In genomic region chr16:8424161-8424970, GRCm38 (mm10) we compare ENCODE assay signal across 8 mouse cellular contexts. TPM values are rescaled to one million over a fixed set of nuclear protein-coding genes. Genes with fewer than 3 reads are reported as not detected.
DNase-seq lines count a peak whose midpoint lies in the region; ATAC-seq and TF ChIP-seq lines count a peak whose summit lies in the region.

No protein-coding gene starts in this region.

- no peak for TF ChIP-seq EP300 in ES-Bruce4 (IDR thresholded peaks at IDR 0.05; ENCODE audit: insufficient read depth, low read depth, low read length)
- no peak for TF ChIP-seq EP300 in heart, postnatal 0 days (IDR thresholded peaks at IDR 0.05; ENCODE audit: low read depth)

- no peaks in the 10 kb centered on the region for H3K36me3 ChIP-seq in ES-Bruce4 (ENCODE audit: control insufficient read depth, insufficient read depth, low read length, poor library complexity, severe bottlenecking)
- H3K36me3 ChIP-seq in heart, postnatal 0 days (replicated peaks; ENCODE audit: control insufficient read depth, insufficient read depth, low read length) = no peaks in the 10 kb centered on the region

- peak overlapping the region; percentile 42 for H3K9ac ChIP-seq in ES-Bruce4 (ENCODE audit: low read depth, poor library complexity, severe bottlenecking)
- H3K9ac ChIP-seq in heart, postnatal 0 days (replicated peaks; ENCODE audit: low read depth, low read length) = no peak overlapping the region

- TF ChIP-seq POLR2A in ES-Bruce4 (IDR thresholded peaks at IDR 0.05; ENCODE audit: insufficient read depth, low read length) = no peak

- H3K9me3 ChIP-seq in ES-Bruce4 (replicated peaks; ENCODE audit: control insufficient read depth, insufficient read depth, low read length, poor library complexity, severe bottlenecking) = no peaks in the 10 kb centered on the region
- H3K9me3 ChIP-seq in heart, postnatal 0 days (replicated peaks; ENCODE audit: control insufficient read depth, low read length) = no peaks in the 10 kb centered on the region

- no peak for ATAC-seq in heart, postnatal 0 days (ENCODE audit: insufficient read depth, low read depth)

- 5% methylated on average over 43 of the region's 43 CpGs for WGBS in heart, postnatal 0 days

- no peak for TF ChIP-seq CTCF in ES-Bruce4 (IDR thresholded peaks at IDR 0.05; ENCODE audit: low read depth, low read length)
- no peak for TF ChIP-seq CTCF in heart, postnatal 0 days (IDR thresholded peaks at IDR 0.05; ENCODE audit: low read depth)

- H3K4me1 ChIP-seq in ES-Bruce4 (ENCODE audit: control insufficient read depth, insufficient read depth, low read length) = peaks cover 2% of the 10 kb centered on the region
- H3K4me1 ChIP-seq in heart, postnatal 0 days (ENCODE audit: control insufficient read depth, insufficient read depth) = no peaks in the 10 kb centered on the region

- peak overlapping the region; percentile 59 for H3K4me3 ChIP-seq in ES-Bruce4 (ENCODE audit: low read depth, low read length)
- peak overlapping the region; percentile 30 for H3K4me3 ChIP-seq in heart, postnatal 0 days (ENCODE audit: low read depth, low read length)

- H3K4me2 ChIP-seq in heart, postnatal 0 days (ENCODE audit: low read depth, low read length) = peak overlapping the region; percentile 46

- H3K27me3 ChIP-seq in ES-Bruce4 (ENCODE audit: control insufficient read depth, insufficient read depth, low read length, poor library complexity, severe bottlenecking) = peaks cover 5% of the 10 kb centered on the region
- peaks cover 41% of the 10 kb centered on the region for H3K27me3 ChIP-seq in heart, postnatal 0 days (ENCODE audit: control insufficient read depth, insufficient read depth, low read length)

- intact Hi-C loops in left cerebral cortex, postnatal 14 days (cut with DNase I) = no loop called here

- H3K27ac ChIP-seq in ES-Bruce4 (ENCODE audit: insufficient read depth, low read length) = no peak overlapping the region
- H3K27ac ChIP-seq in heart, postnatal 0 days (ENCODE audit: low read depth) = no peak overlapping the region

- DNase-seq in cerebellum, postnatal 14 days = peak; percentile 33 to 38
- DNase-seq in cerebellum, adult 9-10 months = no peak
- DNase-seq in heart, postnatal 0 days (ENCODE audit: low spot score) = no peak
- peak; percentile 54 to 75 for DNase-seq in left cerebral cortex, postnatal 14 days (ENCODE audit: low spot score in 2 of 2)
- DNase-seq in right cerebral cortex, postnatal 10 days (ENCODE audit: low spot score in 2 of 2) = peak; percentile 72 to 76
- no peak for DNase-seq in c-Kit-positive CD71-positive TER-119-positive erythroid progenitor cells, embryonic 14.5 days (ENCODE audit: low spot score)
- DNase-seq in thymus, postnatal 10 days (ENCODE audit: low spot score in 2 of 2) = no peak

RNA-seq across cellular contexts. Expression of gene Tmem114, which starts 0.6 kb away (rescaled TPM):
- not detected in 2 replicates for polyA plus RNA-seq in ES-Bruce4 (2011; ENCODE audit: insufficient read depth, insufficient read length, low read depth, missing spikeins)
- not detected in 2 replicates for total RNA-seq in heart, postnatal 0 days (2014; rRNA removed; ENCODE audit: low replicate concordance)
- not detected in 2 replicates for polyA plus RNA-seq in heart, postnatal 0 days (2015; fragmentation: Nextera tagmentation; extraction: Ambion mirVana)
- total RNA-seq in left cerebral cortex, postnatal 14 days (2021) = 1 to 10 TPM; 3.7 to 4.9 TPM

RNA-seq across cellular contexts. Expression of gene Mettl22, which starts 46.2 kb away (rescaled TPM):
- 12.4 and 17.2 TPM in 2 replicates for polyA plus RNA-seq in ES-Bruce4 (2011; ENCODE audit: insufficient read depth, insufficient read length, low read depth, missing spikeins)
- total RNA-seq in heart, postnatal 0 days (2014; rRNA removed; ENCODE audit: low replicate concordance) = 26.4 and 78.3 TPM in 2 replicates
- polyA plus RNA-seq in heart, postnatal 0 days (2015; fragmentation: Nextera tagmentation; extraction: Ambion mirVana) = 38.7 and 43.4 TPM in 2 replicates
- total RNA-seq in left cerebral cortex, postnatal 14 days (2021) = 10 to 100 TPM; 29.5 to 30.5 TPM

Comparison
In these comparisons a context has a peak if more than half of its experiments do, and no peak if none do; other contexts are left out.
1. DNase-seq: peak in cerebellum, postnatal 14 days (2 of 2), left cerebral cortex, postnatal 14 days (2 of 2) and right cerebral cortex, postnatal 10 days (2 of 2); none in cerebellum, adult 9-10 months (single experiment), heart, postnatal 0 days (single experiment), c-Kit-positive CD71-positive TER-119-positive erythroid progenitor cells, embryonic 14.5 days (single experiment) and thymus, postnatal 10 days (0 of 2).